Mouse (Mus musculus): ENCODE measurements at regions not wholly inside any gene's neighbourhood (a gene's known extent, or its start where the extent isn't known, plus 50 kb on each side); places are given as distances from the start of the nearest gene placed in this dataset.

DNA sequence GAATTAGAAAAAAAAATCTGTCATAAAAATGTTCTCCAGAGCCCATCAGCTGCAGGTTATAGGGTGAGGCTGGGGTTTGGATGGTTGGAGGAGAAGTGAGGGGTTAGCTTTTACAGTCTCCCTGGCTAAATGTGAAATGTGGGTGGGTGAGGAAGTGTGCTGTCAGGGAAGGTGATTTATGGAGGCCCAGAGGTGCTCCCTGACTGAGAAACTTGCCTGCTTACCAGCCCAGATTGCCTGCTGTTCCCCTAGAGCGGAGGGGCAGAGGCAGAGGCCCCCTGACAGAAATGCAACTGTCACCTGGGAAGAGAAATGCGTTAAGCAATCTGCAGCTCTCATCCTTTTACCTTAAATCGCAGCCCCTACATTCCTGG lies 175.8 kb upstream of the Id2 start:
- no peak for TF ChIP-seq POLR2A (IDR thresholded peaks at IDR 0.05; ENCODE audit: borderline replicate concordance, insufficient read depth, low read length)
- TF ChIP-seq CTCF (IDR thresholded peaks at IDR 0.05; ENCODE audit: borderline replicate concordance, insufficient read depth, low read depth, low read length): no peak
